In genomic region chr14:79518123-79518522, GRCm38 (mm10) we compare ENCODE assay signal across 16 mouse cellular contexts. TPM values are rescaled to one million over a fixed set of nuclear protein-coding genes. Genes with fewer than 3 reads are reported as not detected.
DNase-seq lines count a peak whose midpoint lies in the region; ATAC-seq and TF ChIP-seq lines count a peak whose summit lies in the region.
"Had no signal": no experiment of that assay in that cellular context is flagged by ENCODE, and none has a peak within 500 bp of the region (broad histone marks: within the 10 kb centered on the region; RNA-seq: fewer than 3 reads in every experiment).

No protein-coding gene starts in this region.

- H3K27ac ChIP-seq in heart, adult 2 months = peak overlapping the region; percentile 40; the same call in 1 of the 2 replicates
- peak overlapping the region; percentile 92 for H3K27ac ChIP-seq in spleen, adult 2 months (ENCODE audit: insufficient read depth, low read length)
- H3K27ac ChIP-seq in intestine, embryonic 15.5 days = no peak overlapping the region
- H3K27ac ChIP-seq in liver, postnatal 0 days (ENCODE audit: low read depth) = peak overlapping the region; percentile 88
- no peak overlapping the region for H3K27ac ChIP-seq in midbrain, postnatal 0 days (ENCODE audit: low read depth, low read length)
- H3K27ac ChIP-seq: heart, embryonic 13.5 days; hindbrain, embryonic 14.5 days; limb, embryonic 12.5 days had no signal

- 0 out of 2 replicates have a peak overlapping the region, but pooled peaks have one; percentile 35 for H3K4me2 ChIP-seq in intestine, embryonic 15.5 days (replicated peaks)
- H3K4me2 ChIP-seq in liver, postnatal 0 days (ENCODE audit: low read depth, low read length) = peak overlapping the region; percentile 84
- H3K4me2 ChIP-seq in midbrain, postnatal 0 days (ENCODE audit: low read depth, low read length, poor library complexity, severe bottlenecking) = no peak overlapping the region
- H3K4me2 ChIP-seq: heart, embryonic 13.5 days; hindbrain, embryonic 14.5 days; limb, embryonic 12.5 days had no signal

- no peak for ATAC-seq in intestine, embryonic 15.5 days
- ATAC-seq in liver, postnatal 0 days = no peak
- ATAC-seq in midbrain, postnatal 0 days (ENCODE audit: low FRiP score) = no peak

- peaks cover 19% of the 10 kb centered on the region for H3K4me1 ChIP-seq in heart, adult 2 months (ENCODE audit: control insufficient read depth, insufficient read depth, low read length)
- H3K4me1 ChIP-seq in spleen, adult 2 months (ENCODE audit: control insufficient read depth, insufficient read depth, insufficient read length) = peaks cover 5% of the 10 kb centered on the region; the same call in 1 of the 2 replicates
- 0 out of 2 replicates have a peak, but pooled peaks cover 7% of the 10 kb centered on the region for H3K4me1 ChIP-seq in intestine, embryonic 15.5 days (replicated peaks)
- H3K4me1 ChIP-seq in liver, postnatal 0 days (ENCODE audit: insufficient read depth) = peaks cover 45% of the 10 kb centered on the region
- no peaks in the 10 kb centered on the region for H3K4me1 ChIP-seq in midbrain, postnatal 0 days (ENCODE audit: insufficient read depth, low read length)

- WGBS in heart, adult 2 months = 71% methylated on average over 2 of the region's 2 CpGs
- 9% methylated on average over 2 of the region's 2 CpGs for WGBS in spleen, adult 2 months
- WGBS in intestine, embryonic 15.5 days = 79% methylated on average over 2 of the region's 2 CpGs
- WGBS in liver, postnatal 0 days (ENCODE audit: insufficient replicate concordance) = 35% methylated on average over 2 of the region's 2 CpGs
- 87% methylated on average over 2 of the region's 2 CpGs for WGBS in midbrain, postnatal 0 days

- no peak for TF ChIP-seq EP300 in heart, adult 2 months (IDR thresholded peaks at IDR 0.05; ENCODE audit: insufficient read depth, low read depth, low read length)
- TF ChIP-seq EP300 in liver, postnatal 0 days (IDR thresholded peaks at IDR 0.05; ENCODE audit: low read depth) = no peak

- H3K27me3 ChIP-seq in heart, adult 2 months (ENCODE audit: control insufficient read depth, insufficient read depth, low read length) = no peaks in the 10 kb centered on the region
- H3K27me3 ChIP-seq in spleen, adult 2 months (ENCODE audit: control insufficient read depth, insufficient read depth, low read length) = no peaks in the 10 kb centered on the region
- no peaks in the 10 kb centered on the region for H3K27me3 ChIP-seq in intestine, embryonic 15.5 days (replicated peaks)
- H3K27me3 ChIP-seq in liver, postnatal 0 days (ENCODE audit: insufficient read depth, low read length) = no peaks in the 10 kb centered on the region
- no peaks in the 10 kb centered on the region for H3K27me3 ChIP-seq in midbrain, postnatal 0 days (ENCODE audit: insufficient read depth, low read length)
- H3K27me3 ChIP-seq: heart, embryonic 13.5 days; limb, embryonic 12.5 days had no signal

- intact Hi-C loops in heart, adult 2 months (cut with DNase I) = loop anchor here (2.0 kb wide), 1 partner anchor 17 kb away; no protein-coding TSS in a partner anchor
- intact Hi-C loops in heart, postnatal 25 days (cut with DNase I) = no loop called here

- H3K79me2 ChIP-seq in heart, adult 2 months (replicated peaks; ENCODE audit: control insufficient read depth, insufficient read depth, low read length) = peaks cover 7% of the 10 kb centered on the region

- no peak for DNase-seq in heart, adult 2 months
- DNase-seq in heart, postnatal 25 days (ENCODE audit: low spot score) = no peak
- DNase-seq in spleen, adult 2 months (ENCODE audit: low read depth in 1 of 2, low spot score in 2 of 2) = no peak
- DNase-seq in spleen, adult 12 weeks (ENCODE audit: low spot score) = no peak
- no peak for DNase-seq in liver, postnatal 0 days
- DNase-seq in yolk sac, embryonic 10.5 days (ENCODE audit: low spot score) = no peak
- no peak for DNase-seq in midbrain, postnatal 0 days (ENCODE audit: low spot score)
- DNase-seq: cerebellum, adult 9-11 months; gastrocnemius, postnatal 25 days; kidney, adult 18-20 months; kidney, postnatal 4 days; right cerebral cortex, adult 18-20 months had no signal

- TF ChIP-seq POLR2A in heart, adult 2 months (IDR thresholded peaks at IDR 0.05; ENCODE audit: insufficient read depth, low read depth, low read length) = no peak
- TF ChIP-seq POLR2A in spleen, adult 2 months (IDR thresholded peaks at IDR 0.05; ENCODE audit: low read depth, low read length) = no peak

- H3K9me3 ChIP-seq in intestine, embryonic 15.5 days = no peaks in the 10 kb centered on the region
- no peaks in the 10 kb centered on the region for H3K9me3 ChIP-seq in liver, postnatal 0 days (ENCODE audit: low read length)
- no peaks in the 10 kb centered on the region for H3K9me3 ChIP-seq in midbrain, postnatal 0 days (ENCODE audit: low read length)
- H3K9me3 ChIP-seq: heart, embryonic 13.5 days; limb, embryonic 12.5 days had no signal

- H3K36me3 ChIP-seq in heart, adult 2 months (ENCODE audit: control insufficient read depth, insufficient read depth, low read length) = peaks cover 33% of the 10 kb centered on the region
- H3K36me3 ChIP-seq in spleen, adult 2 months (ENCODE audit: control insufficient read depth, insufficient read depth, low read length) = no peaks in the 10 kb centered on the region
- no peaks in the 10 kb centered on the region for H3K36me3 ChIP-seq in intestine, embryonic 15.5 days
- H3K36me3 ChIP-seq in liver, postnatal 0 days (replicated peaks; ENCODE audit: insufficient read depth, low read length) = no peaks in the 10 kb centered on the region; the same call in 1 of the 2 replicates
- no peaks in the 10 kb centered on the region for H3K36me3 ChIP-seq in midbrain, postnatal 0 days (ENCODE audit: insufficient read depth, low read length)
- H3K36me3 ChIP-seq: heart, embryonic 13.5 days; limb, embryonic 12.5 days had no signal

- H3K9ac ChIP-seq in heart, adult 2 months (ENCODE audit: low read depth, low read length) = no peak overlapping the region
- no peak overlapping the region for H3K9ac ChIP-seq in intestine, embryonic 15.5 days
- peak overlapping the region; percentile 72 for H3K9ac ChIP-seq in liver, postnatal 0 days (replicated peaks)
- H3K9ac ChIP-seq in midbrain, postnatal 0 days (replicated peaks; ENCODE audit: low read length, poor library complexity, severe bottlenecking) = no peak overlapping the region
- H3K9ac ChIP-seq: heart, embryonic 13.5 days; hindbrain, embryonic 14.5 days; limb, embryonic 12.5 days had no signal

- no peak overlapping the region for H3K4me3 ChIP-seq in heart, adult 2 months
- peak overlapping the region; percentile 67 for H3K4me3 ChIP-seq in spleen, adult 2 months (ENCODE audit: extremely low read depth, insufficient read depth, insufficient read length)
- no peak overlapping the region for H3K4me3 ChIP-seq in intestine, embryonic 15.5 days (replicated peaks)
- H3K4me3 ChIP-seq in liver, postnatal 0 days (ENCODE audit: low read depth, low read length) = peak overlapping the region; percentile 47
- H3K4me3 ChIP-seq in midbrain, postnatal 0 days (ENCODE audit: low read depth, low read length) = no peak overlapping the region
- H3K4me3 ChIP-seq: heart, embryonic 13.5 days; limb, embryonic 12.5 days had no signal

- no peak for TF ChIP-seq CTCF in heart, adult 2 months (IDR thresholded peaks at IDR 0.05)
- no peak for TF ChIP-seq CTCF in spleen, adult 2 months (IDR thresholded peaks at IDR 0.05; ENCODE audit: extremely low read depth, insufficient read depth, insufficient read length, insufficient replicate concordance)
- TF ChIP-seq CTCF in liver, postnatal 0 days (IDR thresholded peaks at IDR 0.05; ENCODE audit: low read depth) = no peak
- TF ChIP-seq CTCF in midbrain, postnatal 0 days (IDR thresholded peaks at IDR 0.05) = no peak

RNA-seq across cellular contexts. Expression of gene Wbp4, which starts 36.8 kb away (rescaled TPM):
- 10 to 100 TPM; 22.0 to 22.7 TPM for total RNA-seq in heart, adult 2 months (2021)
- 3.7 and 7.0 TPM in 2 replicates for polyA plus RNA-seq in heart, adult 2 months (2012; rRNA removed)
- 10 to 100 TPM; 18.8 to 21.6 TPM for total RNA-seq in heart, postnatal 25 days (2021)
- polyA plus RNA-seq in spleen, adult 2 months (2012; rRNA removed) = 2.6 and 3.7 TPM in 2 replicates
- polyA plus RNA-seq in intestine, embryonic 15.5 days (2015; fragmentation: Nextera tagmentation; extraction: Ambion mirVana) = 30.9 and 33.8 TPM in 2 replicates
- polyA plus RNA-seq in liver, postnatal 0 days (2015; fragmentation: Nextera tagmentation; extraction: Ambion mirVana) = 15.1 and 16.2 TPM in 2 replicates
- 30.5 and 38.1 TPM in 2 replicates for total RNA-seq in midbrain, postnatal 0 days (2014; rRNA removed)
- polyA plus RNA-seq in midbrain, postnatal 0 days (2015; fragmentation: Nextera tagmentation; extraction: Ambion mirVana) = 51.6 and 54.2 TPM in 2 replicates

RNA-seq across cellular contexts. Expression of gene Elf1, which starts 37.1 kb away (rescaled TPM):
- total RNA-seq in heart, adult 2 months (2021) = 10 to 100 TPM; 13.3 to 13.7 TPM
- polyA plus RNA-seq in heart, adult 2 months (2012; rRNA removed) = 6.6 and 11.3 TPM in 2 replicates
- total RNA-seq in heart, postnatal 25 days (2021) = 10 to 100 TPM; 15.2 to 17.0 TPM
- 22.5 and 26.7 TPM in 2 replicates for polyA plus RNA-seq in spleen, adult 2 months (2012; rRNA removed)
- 26.1 and 27.0 TPM in 2 replicates for polyA plus RNA-seq in intestine, embryonic 15.5 days (2015; fragmentation: Nextera tagmentation; extraction: Ambion mirVana)
- polyA plus RNA-seq in liver, postnatal 0 days (2015; fragmentation: Nextera tagmentation; extraction: Ambion mirVana) = 9.0 and 11.0 TPM in 2 replicates
- 7.2 TPM in 2 replicates for total RNA-seq in midbrain, postnatal 0 days (2014; rRNA removed)
- 2.1 and 2.2 TPM in 2 replicates for polyA plus RNA-seq in midbrain, postnatal 0 days (2015; fragmentation: Nextera tagmentation; extraction: Ambion mirVana)

Comparison
In these comparisons a context has a peak if more than half of its experiments do, and no peak if none do; other contexts are left out.
1. H3K27ac ChIP-seq: peak in heart, adult 2 months (single experiment), spleen, adult 2 months (single experiment) and liver, postnatal 0 days (single experiment); none in intestine, embryonic 15.5 days (single experiment) and midbrain, postnatal 0 days (single experiment).
2. H3K4me3 ChIP-seq: peak in spleen, adult 2 months (single experiment) and liver, postnatal 0 days (single experiment); none in heart, adult 2 months (single experiment), intestine, embryonic 15.5 days (single experiment) and midbrain, postnatal 0 days (single experiment).